Mouse (Mus musculus) ES-E14 (cell line): Measurements from ENCODE around the gene Zfp366.

Experiments
- MAFK ChIP-seq: IDR thresholded peaks from 2 replicates; pipeline ENCODE4 v1.6.1; 2014; ENCODE audit warnings: mild to moderate bottlenecking, low read depth, low read length, inconsistent platforms; ENCODE audit not compliant: insufficient read depth
- ZC3H11A ChIP-seq: IDR thresholded peaks from 2 replicates; pipeline ENCODE4 v1.6.1; 2012; ENCODE audit warnings: low read depth, mild to moderate bottlenecking, inconsistent platforms, low read length, borderline replicate concordance
- ZNF384 ChIP-seq: IDR thresholded peaks from 2 replicates; pipeline ENCODE4 v1.6.1; 2012; ENCODE audit warnings: low read depth, low read length, inconsistent platforms

- no peak for TF ChIP-seq ZC3H11A
- TF ChIP-seq MAFK = no peak
- TF ChIP-seq ZNF384 = no peak
Observed at GRCm38 (mm10) chr13:99219586-99219985, 35.0 kb downstream of the Zfp366 start.
